Mouse (Mus musculus) cerebellum, postnatal 10 days (tissue): Measurements from ENCODE around the gene Kcnk12.

Source experiments
- DNase-seq, 2 experiments: peaks; one replicate each; pipeline ENCODE4 v3.0.0; 2021; ENCODE audit warnings: mixed read lengths in 2 of 2

The Kcnk12 gene

DNA sequence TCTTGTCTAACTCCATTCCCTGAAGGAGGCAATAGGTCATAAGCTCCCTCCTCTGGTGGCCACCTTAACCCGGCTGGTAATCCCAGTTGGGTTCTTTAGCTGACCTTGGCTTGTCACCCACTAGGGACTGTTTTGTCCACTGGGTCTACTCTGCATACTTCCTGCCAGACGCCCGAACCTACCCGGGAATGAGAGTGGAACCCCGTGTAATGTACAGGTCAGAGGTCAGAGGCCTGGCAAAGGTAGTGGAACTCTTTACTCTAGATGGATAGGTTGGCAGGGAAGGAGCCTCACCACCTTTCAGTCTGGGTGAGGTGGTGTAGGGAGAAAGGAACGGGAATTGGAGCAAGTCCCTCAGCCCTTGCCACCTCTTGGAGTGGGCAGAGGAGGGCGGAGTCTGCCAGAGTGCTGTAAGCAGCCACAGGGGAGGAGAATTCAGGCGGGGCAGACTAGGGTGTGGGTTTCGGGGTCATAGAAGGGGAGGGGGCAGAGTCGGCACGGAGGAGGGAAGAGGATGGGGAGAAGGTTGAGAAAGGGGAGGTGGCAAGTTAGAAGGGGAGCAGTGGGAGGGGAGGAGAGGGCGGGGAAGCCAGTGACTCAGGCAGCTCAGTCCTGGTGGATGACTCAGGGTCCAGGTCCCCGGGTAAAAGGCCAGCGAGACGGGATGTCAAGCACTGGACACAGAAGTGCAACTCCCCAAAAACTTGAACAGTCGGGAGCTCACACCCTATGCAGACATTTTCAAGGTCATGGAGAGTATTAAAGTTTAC lies 98.6 kb downstream of the Kcnk12 start:
- DNase-seq = no peak

GRCm38 (mm10) chr17:87696814-87697213 lies 101.0 kb downstream of the Kcnk12 start:
- DNase-seq = no peak

DNA sequence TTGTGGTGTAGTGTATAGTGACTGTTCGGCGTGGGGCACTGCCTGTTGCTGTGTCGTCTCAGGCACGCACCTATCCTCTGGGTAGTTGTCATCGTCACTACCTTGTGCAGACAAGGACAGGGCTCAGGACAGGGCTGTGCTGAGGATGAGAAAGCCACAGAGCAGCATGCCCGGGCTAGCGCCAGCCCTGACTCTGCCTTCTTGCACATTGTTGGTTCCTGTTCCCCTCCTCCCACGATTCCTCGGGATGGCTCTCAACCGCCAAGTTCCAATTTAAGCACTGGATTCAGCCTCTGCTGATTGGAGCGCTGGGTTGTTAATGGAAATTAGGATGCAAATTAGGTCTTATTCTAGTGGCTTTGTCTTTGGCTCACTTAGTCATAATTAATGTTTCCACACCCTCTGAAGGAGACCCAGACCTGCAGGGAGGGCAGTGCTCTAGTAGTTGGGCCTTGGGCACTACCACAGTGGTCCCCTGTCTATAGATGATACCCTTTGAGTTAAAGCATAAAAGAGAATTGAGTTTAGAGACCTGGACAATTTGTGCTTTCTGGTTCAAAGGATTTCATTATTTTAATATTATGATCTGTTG lies 101.8 kb downstream of the Kcnk12 start:
- no peak for DNase-seq
